Mouse (Mus musculus): ENCODE measurements around the gene Cbl. TPM values are rescaled to one million over a fixed set of nuclear protein-coding genes. Genes with fewer than 3 reads are reported as not detected.
"Not testable (repeated sequence)": the region's sequence is repeated elsewhere in the genome, so short reads cannot be mapped to it uniquely, and the experiment has no call there.

The Cbl gene
- polyA plus RNA-seq, 1 experiment from 2014 or later, result 20.3 TPM

DNA sequence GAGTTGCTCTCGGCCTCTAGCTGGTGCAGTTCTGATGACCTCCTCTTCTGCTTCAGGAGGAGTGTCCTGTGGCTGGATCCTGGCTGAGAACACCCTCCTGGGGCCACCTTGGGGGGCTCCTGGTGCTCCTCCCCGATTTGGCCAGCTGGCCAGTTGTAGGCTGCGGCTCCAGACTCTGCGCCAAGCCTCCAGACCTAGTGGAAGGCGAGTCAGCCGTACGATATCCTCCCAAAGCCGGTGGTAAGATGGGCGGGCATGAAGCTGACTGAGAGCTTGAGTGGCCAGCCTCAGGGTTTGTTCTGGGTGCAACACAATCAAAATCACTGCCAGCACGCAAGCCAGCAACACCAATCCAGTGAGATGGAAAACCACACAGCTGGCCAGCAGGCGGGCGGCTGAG is 121.9 kb downstream of the Cbl start:
- peaks cover 44% of the 10 kb centered on the region for H3K4me1 ChIP-seq
- H3K27ac ChIP-seq; H3K9me3 ChIP-seq; H3K27me3 ChIP-seq; ATAC-seq (ENCODE audit: insufficient number of reproducible peaks, insufficient read depth, low FRiP score, low TSS enrichment): not testable (repeated sequence)
- peak overlapping the region; percentile 87; the same call in 1 of the 2 replicates for H3K9ac ChIP-seq
- H3K4me3 ChIP-seq, result peak overlapping the region; percentile 88
- peak overlapping the region; percentile 58 for H3K4me2 ChIP-seq (replicated peaks)
- peaks cover 16% of the 10 kb centered on the region; the same call in 1 of the 2 replicates for H3K36me3 ChIP-seq
- WGBS, result 58% methylated on average over 9 of the region's 12 CpGs

DNA sequence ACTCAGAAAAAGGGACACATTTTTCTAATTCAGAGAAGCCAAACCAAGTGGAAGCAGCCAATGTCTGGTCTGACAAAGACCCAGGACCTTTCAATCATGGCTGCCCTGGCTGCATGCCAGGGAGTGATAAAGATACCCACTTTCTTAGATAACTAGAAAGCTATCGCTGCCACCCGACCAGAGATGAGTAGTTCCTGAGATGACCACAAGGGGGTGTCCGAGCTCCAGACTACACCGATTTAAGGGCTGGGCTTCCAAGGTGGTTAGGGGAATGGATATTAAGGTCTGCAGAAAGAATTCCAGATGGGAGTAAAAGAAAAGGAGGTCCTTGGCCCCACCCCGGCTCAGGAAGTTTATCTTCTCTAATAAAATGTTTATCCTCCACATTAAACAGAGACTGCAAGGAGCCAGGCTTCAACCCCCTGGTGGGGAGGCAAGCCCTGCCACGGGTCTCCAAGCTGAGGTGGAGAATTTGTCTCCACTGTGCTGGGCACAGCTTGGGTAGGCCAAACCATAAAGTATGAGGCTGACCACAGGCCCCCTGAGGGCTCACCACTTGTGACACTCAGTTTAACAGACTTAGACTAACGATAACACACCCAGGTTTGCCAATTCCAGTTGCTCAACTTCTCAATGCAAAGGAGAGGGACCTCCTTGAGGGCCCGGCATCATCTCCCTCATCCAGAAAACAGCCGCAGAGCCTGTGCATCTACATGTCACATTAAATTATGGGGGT is 124.3 kb downstream of the Cbl start:
- Histone ChIP-seq H3K4me1 (peaks cover 51% of the 10 kb centered on the region), H3K27me3 (no peaks in the 10 kb centered on the region), H3K36me3 (peaks cover 32% of the 10 kb centered on the region), H3K9ac (peak overlapping the region; percentile 45; the same call in 1 of the 2 replicates), H3K27ac (peak overlapping the region; percentile 30; the same call in 1 of the 2 replicates), H3K4me2 (replicated peaks) (peak overlapping the region; percentile 44), H3K4me3 (peak overlapping the region; percentile 22), H3K9me3 (no peaks in the 10 kb centered on the region)
- no peak for ATAC-seq (ENCODE audit: insufficient number of reproducible peaks, insufficient read depth, low FRiP score, low TSS enrichment)
- 31% methylated on average over 9 of the region's 9 CpGs for WGBS

DNA sequence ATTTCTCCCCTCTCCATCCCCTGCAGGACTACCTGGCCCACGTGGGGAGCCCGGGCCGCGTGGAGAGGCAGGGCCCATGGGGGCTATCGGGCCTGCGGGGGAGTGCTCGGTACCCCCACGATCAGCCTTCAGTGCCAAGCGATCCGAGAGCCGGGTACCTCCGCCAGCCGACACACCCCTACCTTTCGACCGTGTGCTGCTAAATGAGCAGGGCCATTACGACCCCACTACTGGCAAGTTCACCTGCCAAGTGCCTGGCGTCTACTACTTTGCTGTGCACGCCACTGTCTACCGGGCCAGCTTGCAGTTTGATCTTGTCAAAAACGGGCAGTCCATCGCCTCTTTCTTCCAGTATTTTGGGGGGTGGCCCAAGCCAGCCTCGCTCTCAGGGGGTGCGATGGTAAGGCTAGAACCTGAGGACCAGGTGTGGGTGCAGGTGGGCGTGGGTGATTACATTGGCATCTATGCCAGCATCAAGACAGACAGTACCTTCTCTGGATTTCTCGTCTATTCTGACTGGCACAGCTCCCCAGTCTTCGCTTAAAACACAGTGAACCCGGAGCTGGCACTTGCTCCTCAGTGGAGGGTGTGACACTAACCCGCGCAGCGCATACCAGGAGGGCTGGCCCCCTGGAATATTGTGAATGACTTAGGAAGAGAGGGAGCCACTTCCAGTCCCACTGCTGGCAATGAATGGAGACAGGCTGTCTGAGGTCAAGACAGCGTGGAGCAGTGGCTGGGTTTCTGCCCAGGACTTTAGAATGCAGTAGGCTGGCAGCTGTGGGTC is 125.4 kb downstream of the Cbl start:
- Histone ChIP-seq H3K4me1 (peaks cover 51% of the 10 kb centered on the region), H3K36me3 (peaks cover 37% of the 10 kb centered on the region), H3K9ac (peak overlapping the region; percentile 36; the same call in 1 of the 2 replicates), H3K9me3 (no peaks in the 10 kb centered on the region), H3K4me2 (replicated peaks) (peak overlapping the region; percentile 44), H3K4me3 (no peak overlapping the region), H3K27me3 (no peaks in the 10 kb centered on the region), H3K27ac (0 out of 2 replicates have a peak overlapping the region, but pooled peaks have one; percentile 30)
- no peak for ATAC-seq (ENCODE audit: insufficient number of reproducible peaks, insufficient read depth, low FRiP score, low TSS enrichment)
- WGBS, result 79% methylated on average over 31 of the region's 31 CpGs

DNA sequence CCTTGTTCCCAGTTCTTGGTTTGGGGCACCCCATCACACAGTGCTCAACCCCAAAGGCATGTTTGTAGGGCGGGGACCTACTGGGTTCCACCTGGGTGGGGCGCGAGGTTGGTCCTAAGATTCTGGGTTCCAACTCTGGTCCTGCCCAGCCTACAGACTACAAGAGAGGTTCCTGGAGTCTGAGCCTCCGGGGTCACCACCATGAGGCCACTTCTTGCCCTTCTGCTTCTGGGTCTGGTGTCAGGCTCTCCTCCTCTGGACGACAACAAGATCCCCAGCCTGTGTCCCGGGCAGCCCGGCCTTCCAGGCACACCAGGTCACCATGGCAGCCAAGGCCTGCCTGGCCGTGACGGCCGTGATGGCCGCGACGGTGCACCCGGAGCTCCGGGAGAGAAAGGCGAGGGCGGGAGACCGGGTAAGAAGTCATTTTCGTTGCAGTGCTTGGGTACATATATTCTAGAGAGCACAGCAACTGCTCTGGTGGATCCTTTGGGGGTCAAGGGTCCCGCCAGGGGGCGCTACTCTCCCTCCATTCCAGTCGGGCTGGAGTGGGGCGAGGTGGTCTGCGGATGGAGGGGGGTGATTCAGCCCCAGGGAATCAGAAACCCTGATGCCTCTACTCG is 126.2 kb downstream of the Cbl start:
- Histone ChIP-seq H3K4me3 (no peak overlapping the region), H3K4me2 (replicated peaks) (peak overlapping the region; percentile 36), H3K9me3 (no peaks in the 10 kb centered on the region), H3K27me3 (no peaks in the 10 kb centered on the region), H3K9ac (peak overlapping the region; percentile 36; the same call in 1 of the 2 replicates), H3K36me3 (peaks cover 37% of the 10 kb centered on the region), H3K27ac (peak overlapping the region; percentile 52), H3K4me1 (peaks cover 51% of the 10 kb centered on the region)
- WGBS, result 40% methylated on average over 25 of the region's 25 CpGs
- ATAC-seq (ENCODE audit: insufficient number of reproducible peaks, insufficient read depth, low FRiP score, low TSS enrichment), result no peak

DNA sequence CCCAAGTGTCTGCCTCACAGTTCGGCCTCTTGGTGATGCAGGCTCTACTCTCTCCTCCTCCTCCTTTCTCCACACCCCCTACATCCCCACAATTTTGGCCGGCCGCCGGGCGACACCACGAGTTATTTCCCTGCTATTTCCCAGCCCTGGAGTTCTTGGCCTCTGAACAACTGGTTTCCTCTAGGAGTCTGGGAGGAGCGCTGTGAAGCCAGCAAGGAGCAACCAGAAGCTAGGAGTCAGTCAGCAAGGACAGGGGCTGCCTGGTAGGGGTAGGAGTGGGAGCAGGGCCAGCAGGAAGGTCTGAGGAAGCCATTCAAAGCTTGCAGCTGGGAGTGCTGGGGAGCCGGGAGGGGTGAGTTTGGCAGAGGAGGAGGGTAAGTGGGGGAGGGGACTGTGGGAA is 126.7 kb downstream of the Cbl start, which contains the start of gene C1qtnf5:
Gene C1qtnf5, plus strand, starts transcription at position 136 of the 400 bp plus-strand sequence.
- H3K36me3 ChIP-seq, result peaks cover 37% of the 10 kb centered on the region
- H3K4me1 ChIP-seq, result peaks cover 51% of the 10 kb centered on the region
- H3K9me3 ChIP-seq, result no peaks in the 10 kb centered on the region
- H3K27ac ChIP-seq, result peak within 1 kb of the TSS; percentile 52
- ATAC-seq (ENCODE audit: insufficient number of reproducible peaks, insufficient read depth, low FRiP score, low TSS enrichment), result no peak
- no peaks in the 10 kb centered on the region for H3K27me3 ChIP-seq
- peak within 1 kb of the TSS; percentile 7; the same call in 1 of the 2 replicates for H3K4me3 ChIP-seq
- peak within 1 kb of the TSS; percentile 36 for H3K4me2 ChIP-seq (replicated peaks)
- WGBS, result 33% methylated on average over 8 of the region's 8 CpGs
- peak within 1 kb of the TSS; percentile 36 for H3K9ac ChIP-seq

DNA sequence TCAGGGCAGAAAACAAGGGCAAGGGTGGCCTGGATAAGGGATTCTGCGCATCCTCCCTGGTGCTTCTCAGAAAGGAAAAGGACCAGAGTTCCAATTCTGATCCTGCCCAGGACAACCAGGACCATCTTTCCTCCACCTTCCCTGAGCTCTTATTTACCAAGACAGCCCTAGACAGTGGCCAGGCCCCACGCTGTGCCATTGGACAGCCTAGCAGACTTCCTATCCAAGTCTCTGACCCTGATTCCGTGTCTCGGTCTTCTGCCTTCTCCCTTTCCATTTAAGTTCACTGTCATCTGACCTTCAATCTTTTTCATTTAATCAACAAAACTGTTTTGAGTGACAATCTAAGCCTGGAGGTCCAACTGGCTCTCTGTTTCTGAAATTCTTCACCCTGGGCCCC is 127.3 kb downstream of the Cbl start:
- Histone ChIP-seq H3K9me3 (no peaks in the 10 kb centered on the region), H3K4me3 (no peak overlapping the region; the same call in 1 of the 2 replicates), H3K4me2 (replicated peaks) (peak overlapping the region; percentile 36; the same call in 1 of the 2 replicates), H3K9ac (no peak overlapping the region), H3K27me3 (no peaks in the 10 kb centered on the region), H3K27ac (no peak overlapping the region), H3K36me3 (peaks cover 37% of the 10 kb centered on the region), H3K4me1 (peaks cover 47% of the 10 kb centered on the region)
- 72% methylated on average over 4 of the region's 4 CpGs for WGBS
- ATAC-seq (ENCODE audit: insufficient number of reproducible peaks, insufficient read depth, low FRiP score, low TSS enrichment), result no peak

DNA sequence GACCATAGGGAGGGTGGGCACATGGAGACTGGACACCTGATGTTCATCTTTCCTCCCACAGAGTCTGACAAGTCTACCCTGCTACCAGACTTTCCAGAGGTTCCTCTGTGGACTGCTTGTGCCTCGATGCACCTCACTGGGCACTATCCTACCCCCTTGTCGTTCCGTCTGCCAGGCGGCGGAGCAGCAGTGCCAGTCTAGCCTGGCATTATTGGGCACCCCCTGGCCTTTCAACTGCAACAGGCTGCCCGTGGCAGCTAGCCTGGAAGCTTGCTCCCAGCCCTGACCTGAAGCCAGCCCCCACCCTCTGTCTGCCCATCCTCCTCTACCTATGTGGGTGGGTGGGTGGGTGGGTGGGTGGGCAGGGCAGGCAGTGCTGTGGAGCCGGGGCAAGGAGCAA is 127.7 kb downstream of the Cbl start:
- H3K36me3 ChIP-seq, result peaks cover 37% of the 10 kb centered on the region
- H3K4me3 ChIP-seq, result no peak overlapping the region
- H3K9ac ChIP-seq, result no peak overlapping the region
- no peak overlapping the region for H3K27ac ChIP-seq
- no peaks in the 10 kb centered on the region for H3K27me3 ChIP-seq
- 97% methylated on average over 7 of the region's 7 CpGs for WGBS
- no peak overlapping the region for H3K4me2 ChIP-seq (replicated peaks)
- H3K4me1 ChIP-seq, result peaks cover 47% of the 10 kb centered on the region
- no peaks in the 10 kb centered on the region for H3K9me3 ChIP-seq
- no peak for ATAC-seq (ENCODE audit: insufficient number of reproducible peaks, insufficient read depth, low FRiP score, low TSS enrichment)

DNA sequence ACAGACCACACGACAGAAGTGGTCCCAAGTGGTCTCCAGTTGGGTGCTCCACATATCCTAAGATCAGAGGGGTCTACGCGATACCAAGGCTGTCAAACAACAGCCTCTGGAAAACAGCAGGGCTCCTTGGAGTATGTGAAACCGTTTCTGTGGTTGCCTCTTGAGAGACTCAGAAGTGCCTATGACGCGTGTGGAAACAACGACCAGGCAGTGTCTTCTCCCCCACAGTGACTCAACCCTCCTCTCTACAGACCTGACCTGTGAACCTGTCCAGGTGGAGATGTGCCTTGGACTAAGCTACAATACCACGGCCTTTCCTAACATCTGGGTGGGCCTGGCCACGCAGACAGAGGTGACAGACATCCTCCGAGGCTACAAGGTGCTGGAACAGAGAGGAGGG is 128.1 kb downstream of the Cbl start:
- Histone ChIP-seq H3K4me1 (peaks cover 45% of the 10 kb centered on the region), H3K9me3 (no peaks in the 10 kb centered on the region), H3K9ac (no peak overlapping the region), H3K4me2 (replicated peaks) (no peak overlapping the region), H3K4me3 (no peak overlapping the region), H3K36me3 (peaks cover 37% of the 10 kb centered on the region), H3K27ac (no peak overlapping the region), H3K27me3 (no peaks in the 10 kb centered on the region)
- ATAC-seq (ENCODE audit: insufficient number of reproducible peaks, insufficient read depth, low FRiP score, low TSS enrichment), result no peak
- 90% methylated on average over 10 of the region's 10 CpGs for WGBS

DNA sequence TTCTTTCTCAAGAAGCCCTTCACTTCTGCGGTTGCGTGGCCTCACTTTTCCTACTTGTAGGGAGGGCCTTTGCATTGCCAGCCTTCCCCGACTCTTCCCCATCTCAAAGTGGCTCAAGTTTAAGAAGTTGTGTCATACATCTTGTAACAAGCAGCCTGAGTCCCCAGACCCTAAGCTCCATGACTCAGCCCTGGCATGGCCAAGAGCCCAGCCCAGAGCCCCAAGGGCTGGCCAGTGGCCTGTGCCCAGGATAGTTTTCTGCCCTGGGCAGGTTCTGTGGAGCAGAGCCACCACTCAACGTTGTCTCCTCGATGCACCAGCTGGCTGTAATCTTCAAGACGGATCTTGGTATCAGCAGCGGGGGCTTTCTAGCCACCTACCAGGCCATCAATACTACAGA is 129.0 kb downstream of the Cbl start:
- H3K4me1 ChIP-seq, result peaks cover 36% of the 10 kb centered on the region
- H3K9ac ChIP-seq, result no peak overlapping the region
- H3K9me3 ChIP-seq, result no peaks in the 10 kb centered on the region
- ATAC-seq (ENCODE audit: insufficient number of reproducible peaks, insufficient read depth, low FRiP score, low TSS enrichment), result no peak
- 95% methylated on average over 7 of the region's 7 CpGs for WGBS
- no peaks in the 10 kb centered on the region for H3K27me3 ChIP-seq
- H3K36me3 ChIP-seq, result peaks cover 30% of the 10 kb centered on the region
- no peak overlapping the region for H3K4me3 ChIP-seq
- H3K27ac ChIP-seq, result no peak overlapping the region
- H3K4me2 ChIP-seq (replicated peaks), result no peak overlapping the region

DNA sequence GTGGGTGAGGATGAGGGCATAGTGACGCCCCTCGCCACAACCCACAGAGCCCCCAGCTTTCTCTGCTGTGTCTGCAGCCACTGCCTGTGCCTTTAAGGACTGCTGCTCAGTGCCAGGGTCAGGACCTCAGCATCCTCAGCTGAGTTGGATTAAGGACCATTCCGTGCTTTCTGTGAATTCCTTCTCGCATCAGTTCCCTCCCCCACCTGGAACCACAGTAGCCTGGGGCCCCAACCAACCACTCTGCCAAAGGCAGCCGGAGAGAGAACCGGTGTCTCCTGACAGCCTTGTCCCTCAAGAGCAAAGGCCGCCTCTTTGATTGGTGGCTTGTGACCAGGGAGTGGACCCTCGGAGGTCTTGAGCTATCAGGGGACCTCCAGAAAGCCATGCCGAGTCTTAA is 132.4 kb downstream of the Cbl start, which contains the start of gene Mfrp:
Gene Mfrp, plus strand, starts transcription at position 240 of the 400 bp plus-strand sequence.
- Histone ChIP-seq H3K27ac (no peak within 1 kb of the TSS), H3K4me3 (no peak within 1 kb of the TSS), H3K36me3 (peaks cover 20% of the 10 kb centered on the region), H3K4me1 (peaks cover 3% of the 10 kb centered on the region), H3K4me2 (replicated peaks) (no peak within 1 kb of the TSS), H3K27me3 (no peaks in the 10 kb centered on the region), H3K9me3 (no peaks in the 10 kb centered on the region), H3K9ac (no peak within 1 kb of the TSS)
- no peak for ATAC-seq (ENCODE audit: insufficient number of reproducible peaks, insufficient read depth, low FRiP score, low TSS enrichment)
- WGBS, result 37% methylated on average over 9 of the region's 9 CpGs

DNA sequence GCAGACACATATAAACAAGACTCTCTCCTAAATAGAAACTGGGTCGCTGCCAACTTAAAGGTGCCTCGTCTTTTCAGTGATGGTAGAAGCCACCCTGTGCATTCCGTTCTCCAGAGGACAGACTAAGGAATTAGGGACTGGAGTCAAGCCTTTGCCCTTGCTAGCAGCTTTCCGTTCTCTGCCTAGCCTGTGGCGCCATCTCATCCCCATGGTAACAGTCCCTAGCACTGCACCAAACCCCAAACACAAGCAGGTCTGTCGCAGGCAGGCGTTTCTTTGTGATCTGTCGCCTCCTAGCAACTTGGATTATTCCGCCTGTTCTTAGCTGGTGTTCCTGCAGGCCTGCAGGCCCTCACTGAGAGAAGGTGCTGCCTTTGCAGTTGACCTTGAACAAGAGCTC is 137.3 kb downstream of the Cbl start:
- H3K36me3 ChIP-seq, result 0 out of 2 replicates have a peak, but pooled peaks cover 6% of the 10 kb centered on the region
- no peak overlapping the region for H3K27ac ChIP-seq
- H3K9ac ChIP-seq, result no peak overlapping the region
- H3K4me3 ChIP-seq, result no peak overlapping the region
- ATAC-seq (ENCODE audit: insufficient number of reproducible peaks, insufficient read depth, low FRiP score, low TSS enrichment), result no peak
- WGBS, result 34% methylated on average over 9 of the region's 9 CpGs
- peaks cover 4% of the 10 kb centered on the region for H3K4me1 ChIP-seq
- H3K27me3 ChIP-seq, result no peaks in the 10 kb centered on the region
- H3K9me3 ChIP-seq, result no peaks in the 10 kb centered on the region
- H3K4me2 ChIP-seq (replicated peaks), result no peak overlapping the region
